Mouse (Mus musculus) yolk sac, embryonic 10.5 days (tissue): Measurements from ENCODE around the gene Slc3a1.

Experiments
- DNase-seq: peaks from one replicate; pipeline ENCODE4 v3.0.0-alpha.2; 2017; ENCODE audit warnings: low spot score

Gene Slc3a1

DNA sequence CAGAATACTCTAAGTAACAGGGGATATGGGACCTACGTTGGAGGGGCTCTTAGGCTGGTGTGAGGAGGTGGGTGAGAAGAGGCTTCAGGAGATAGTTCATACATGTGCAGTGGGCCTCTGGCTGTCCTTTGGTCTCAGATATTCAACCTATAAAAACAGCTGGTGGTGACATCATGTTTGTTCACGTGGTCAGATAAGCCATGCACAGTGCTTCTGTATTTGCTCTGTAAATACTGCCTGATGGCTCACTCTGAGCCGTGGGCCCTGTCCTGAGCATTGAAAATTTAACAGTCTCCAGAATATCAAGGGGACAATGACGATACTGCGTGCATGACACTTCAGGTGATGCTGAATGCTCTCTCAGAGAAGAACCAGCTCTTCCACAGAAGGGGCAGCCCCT lies 9.7 kb downstream of the Slc3a1 start:
- DNase-seq = peak; percentile 33

DNA sequence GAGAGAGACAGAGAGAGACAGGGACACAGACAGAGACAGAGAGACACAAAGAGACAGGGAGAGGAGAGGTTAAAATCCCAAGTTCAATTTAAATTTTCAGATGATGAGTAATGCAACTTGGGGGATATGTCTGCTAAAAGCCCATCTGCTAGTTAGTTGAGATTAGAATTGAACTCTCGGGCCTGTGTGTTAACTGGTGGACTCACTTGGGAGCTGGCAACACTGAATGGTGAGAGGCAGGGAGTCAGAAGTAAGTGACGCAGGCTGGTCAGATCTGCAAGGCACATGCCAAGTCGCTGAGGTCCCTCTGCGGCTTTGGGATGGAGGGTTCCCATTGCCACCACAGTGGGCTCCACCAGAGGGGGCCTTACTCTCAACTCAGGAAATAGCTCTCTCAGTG lies 10.1 kb downstream of the Slc3a1 start:
- DNase-seq = no peak

DNA sequence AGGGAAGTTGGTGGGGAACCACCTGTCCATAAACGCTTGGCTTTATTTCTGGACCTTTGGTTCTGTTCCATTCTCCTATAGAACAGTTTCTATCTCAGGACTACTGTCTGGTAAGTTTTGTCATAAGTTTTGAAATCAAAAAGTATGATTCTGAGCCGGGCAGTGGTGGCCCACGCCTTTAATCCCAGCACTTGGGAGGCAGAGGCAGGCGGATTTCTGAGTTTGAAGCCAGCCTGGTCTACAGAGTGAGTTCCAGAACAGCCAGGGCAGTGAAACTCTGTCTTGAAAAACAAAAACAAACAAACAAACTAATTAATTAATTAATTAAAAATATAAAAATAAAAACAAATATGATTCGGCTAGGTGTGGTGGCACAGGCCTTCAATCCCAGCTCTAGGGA lies 10.6 kb downstream of the Slc3a1 start:
- DNase-seq = no peak

DNA sequence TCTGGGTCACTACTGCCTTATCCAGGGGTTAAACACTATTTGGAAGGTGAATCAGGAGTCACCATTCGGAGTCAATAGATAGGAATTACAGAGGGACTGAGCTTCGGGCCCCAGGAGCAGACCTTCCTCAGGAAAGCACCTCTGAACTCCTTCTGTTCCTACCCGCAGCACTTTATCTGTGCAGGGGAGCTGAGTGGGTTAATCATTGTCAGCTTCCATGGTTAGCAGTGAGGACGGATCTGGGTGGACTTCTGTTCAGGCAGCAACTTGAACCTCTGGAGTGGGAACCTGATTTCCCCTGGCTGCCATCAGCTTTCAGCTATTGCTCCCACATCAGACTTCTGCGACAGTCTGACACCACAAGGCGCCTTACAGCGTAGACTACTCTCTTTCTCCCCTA lies 12.7 kb downstream of the Slc3a1 start:
- DNase-seq = peak; percentile 78

DNA sequence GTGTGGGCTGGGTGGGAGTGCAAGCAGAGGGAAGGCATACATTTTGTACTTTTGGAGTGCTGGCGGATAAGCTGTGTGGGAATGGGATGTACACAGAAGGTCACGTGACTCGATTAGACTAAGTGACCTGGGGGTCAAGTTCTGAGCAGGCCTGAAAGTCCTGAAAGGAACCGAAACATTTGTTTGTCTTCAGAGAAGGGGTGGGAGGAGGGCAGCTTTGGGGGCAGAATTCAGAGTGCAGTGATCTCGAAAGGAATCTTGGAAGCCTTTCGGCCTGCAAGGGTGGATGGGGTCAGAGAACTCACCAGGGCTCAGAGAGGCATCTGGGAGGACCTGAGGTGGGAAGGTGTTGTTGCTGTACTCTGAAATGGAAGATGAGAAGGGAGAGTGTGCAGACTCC lies 14.2 kb downstream of the Slc3a1 start:
- peak; percentile 77 for DNase-seq

DNA sequence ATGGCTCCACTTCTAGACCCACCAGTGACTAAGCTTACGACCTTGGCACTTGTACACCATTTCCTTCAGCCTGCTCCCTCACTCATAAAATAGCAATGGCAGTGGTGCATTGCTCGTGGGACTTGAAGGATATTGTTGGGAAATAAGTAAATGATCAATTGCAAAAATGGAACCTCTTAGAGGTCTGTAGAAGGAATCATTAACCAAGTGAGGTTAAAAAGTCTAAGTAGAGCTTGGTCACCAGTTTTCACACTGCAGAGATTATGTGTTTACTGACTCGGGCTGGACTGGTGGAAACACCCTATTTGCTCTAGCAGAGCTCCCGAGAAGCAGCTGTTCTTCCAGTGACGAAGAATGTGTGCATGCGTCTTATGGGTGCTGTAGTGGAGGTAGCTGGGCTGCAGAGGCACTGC lies 15.2 kb downstream of the Slc3a1 start:
- DNase-seq = peak; percentile 73

DNA sequence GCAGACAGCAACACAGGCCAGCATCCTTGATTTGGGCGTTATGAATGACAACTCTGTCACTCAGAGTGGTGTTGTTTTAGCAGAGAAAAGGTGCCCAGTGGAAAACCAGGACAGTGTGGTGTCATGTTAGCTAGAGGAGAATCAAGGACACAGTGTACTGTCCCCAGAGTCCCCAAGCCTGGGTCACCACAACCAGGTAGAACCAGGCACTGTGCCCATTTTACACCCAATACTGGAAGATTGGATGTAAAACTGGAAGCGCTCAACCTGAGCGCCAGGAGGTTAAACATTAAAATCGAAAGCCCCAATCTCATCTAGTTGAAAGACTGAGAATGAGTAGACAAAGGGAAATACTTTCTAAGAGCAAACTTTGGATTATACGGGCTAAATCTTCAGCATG lies 16.3 kb downstream of the Slc3a1 start:
- no peak for DNase-seq

DNA sequence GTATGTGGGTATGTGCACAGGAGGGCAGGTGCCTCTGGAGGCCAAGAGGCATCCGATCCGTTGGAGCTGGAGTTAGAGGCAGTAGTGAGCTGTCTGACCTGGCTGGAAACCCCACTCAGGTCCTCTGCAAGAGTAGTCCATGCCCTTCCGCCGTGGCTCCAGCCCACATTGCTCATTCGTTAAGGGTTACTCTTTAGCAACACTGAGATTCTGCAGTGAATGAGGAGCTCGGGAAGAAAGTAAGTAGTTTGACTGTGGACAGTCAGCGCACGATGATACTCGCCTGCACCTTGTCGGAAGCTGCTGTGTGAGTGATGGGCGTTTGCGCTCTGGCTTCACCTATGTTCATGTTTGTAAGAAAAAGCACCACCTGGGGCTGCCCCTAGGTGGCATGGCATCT lies 17.0 kb downstream of the Slc3a1 start:
- no peak for DNase-seq

DNA sequence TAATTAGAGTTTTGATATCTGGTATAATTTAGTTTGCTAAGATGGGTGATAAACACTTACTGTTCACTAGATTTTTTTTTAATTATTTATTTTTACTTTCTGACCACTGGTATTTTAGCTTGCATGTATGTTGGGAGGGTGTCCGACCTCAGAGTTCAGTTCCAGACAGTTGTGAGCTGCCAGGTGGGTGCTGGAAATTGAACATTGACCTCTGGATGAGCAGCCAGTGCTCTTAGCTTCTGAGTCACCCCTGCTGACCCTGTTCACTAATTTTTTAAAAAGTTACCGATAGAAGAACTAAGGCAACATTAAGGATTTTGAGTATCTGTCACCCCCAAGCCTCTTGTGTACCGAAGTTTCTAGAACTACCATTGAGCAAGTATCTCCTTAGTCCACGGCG lies 20.2 kb downstream of the Slc3a1 start:
- DNase-seq = no peak

DNA sequence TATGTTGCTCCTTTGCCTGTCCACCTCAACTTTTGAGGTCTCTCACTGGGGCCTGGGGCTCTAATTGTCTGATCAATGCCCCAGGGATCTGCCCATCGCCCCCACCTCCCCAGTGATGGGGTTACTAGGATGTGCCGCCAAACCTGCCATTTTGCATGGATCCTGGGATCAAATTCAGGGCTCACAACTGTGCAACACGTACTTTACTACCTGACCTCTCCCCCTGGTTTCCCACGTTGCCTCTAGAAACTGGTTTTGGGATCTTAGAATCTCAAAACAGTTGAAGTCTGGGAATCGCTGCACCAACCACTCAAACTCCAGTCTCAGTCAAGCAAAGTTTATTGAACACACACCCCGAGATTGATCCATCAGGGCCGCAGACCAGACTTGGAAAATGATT lies 30.1 kb downstream of the Slc3a1 start:
- DNase-seq = no peak

DNA sequence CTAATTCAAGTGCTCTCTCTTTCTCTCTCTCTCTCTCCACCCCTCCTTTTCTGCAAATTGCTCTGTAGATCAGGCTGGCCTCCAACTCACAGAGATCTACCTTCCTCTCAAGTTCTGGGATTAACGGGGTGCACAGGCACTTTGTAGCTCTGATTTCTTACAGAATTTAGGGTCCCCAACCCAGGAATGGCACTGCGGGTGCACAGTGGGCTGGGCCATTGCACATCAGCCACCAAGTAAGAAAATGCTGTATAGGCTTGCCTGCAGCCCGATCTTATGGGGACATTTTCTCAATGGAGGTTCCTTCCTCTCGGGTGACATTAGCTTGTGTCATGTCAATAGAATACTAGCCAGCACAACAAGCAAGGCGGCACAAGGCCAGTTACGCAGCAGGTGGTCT lies 31.0 kb downstream of the Slc3a1 start:
- no peak for DNase-seq

DNA sequence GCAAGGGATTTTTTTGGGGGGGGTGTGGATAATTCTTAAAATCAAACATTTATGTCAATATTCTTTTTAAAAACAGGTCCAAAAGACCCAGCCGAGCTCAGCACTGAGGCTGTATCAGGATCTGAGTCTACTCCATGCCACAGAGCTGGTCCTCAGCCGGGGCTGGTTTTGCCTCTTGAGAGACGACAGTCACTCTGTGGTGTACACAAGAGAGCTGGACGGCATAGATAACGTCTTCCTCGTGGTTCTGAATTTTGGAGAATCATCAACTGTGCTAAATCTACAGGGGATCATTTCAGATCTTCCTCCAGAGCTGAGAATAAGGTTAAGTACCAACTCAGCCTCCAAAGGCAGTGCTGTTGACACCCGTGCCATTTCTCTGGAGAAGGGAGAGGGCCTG lies 35.4 kb downstream of the Slc3a1 start:
- DNase-seq = no peak

DNA sequence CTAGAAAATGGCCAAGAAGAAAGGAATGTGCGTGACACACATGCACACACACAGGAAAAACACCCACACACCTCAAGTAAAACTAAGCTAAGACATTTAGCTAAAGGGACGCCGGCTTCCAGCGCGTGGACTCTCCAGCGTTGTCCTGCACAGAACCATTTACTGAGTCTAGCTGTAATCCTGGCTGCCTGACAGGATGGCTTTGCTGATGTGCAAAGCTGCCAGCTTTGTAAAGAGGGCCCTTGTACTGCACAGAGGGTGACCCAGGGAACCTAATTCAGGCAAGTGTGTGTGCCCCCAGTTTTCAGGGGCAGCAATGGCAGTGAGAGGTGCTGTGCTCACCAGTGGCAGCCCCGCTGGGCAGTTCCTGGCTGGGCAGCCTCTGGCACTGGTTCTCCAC lies 39.2 kb downstream of the Slc3a1 start:
- no peak for DNase-seq

DNA sequence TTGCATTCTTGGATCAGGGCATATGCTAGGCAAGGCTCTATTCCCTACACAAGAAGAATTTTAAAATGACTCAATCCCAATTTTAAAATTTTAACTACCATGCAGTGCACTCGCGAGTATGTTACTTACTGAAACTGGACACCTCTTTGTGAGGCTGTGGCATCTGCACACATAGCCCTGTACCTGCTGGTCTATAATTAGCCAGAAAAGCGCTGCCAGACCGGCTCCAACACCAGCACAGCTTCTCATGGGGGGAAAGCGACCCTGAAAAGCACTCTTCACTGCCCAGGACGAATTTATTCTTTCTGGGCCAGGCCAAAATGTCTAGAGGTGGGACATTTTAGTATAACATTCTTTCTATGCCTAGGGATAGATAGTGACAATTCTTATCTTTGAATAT lies 42.5 kb downstream of the Slc3a1 start:
- no peak for DNase-seq

DNA sequence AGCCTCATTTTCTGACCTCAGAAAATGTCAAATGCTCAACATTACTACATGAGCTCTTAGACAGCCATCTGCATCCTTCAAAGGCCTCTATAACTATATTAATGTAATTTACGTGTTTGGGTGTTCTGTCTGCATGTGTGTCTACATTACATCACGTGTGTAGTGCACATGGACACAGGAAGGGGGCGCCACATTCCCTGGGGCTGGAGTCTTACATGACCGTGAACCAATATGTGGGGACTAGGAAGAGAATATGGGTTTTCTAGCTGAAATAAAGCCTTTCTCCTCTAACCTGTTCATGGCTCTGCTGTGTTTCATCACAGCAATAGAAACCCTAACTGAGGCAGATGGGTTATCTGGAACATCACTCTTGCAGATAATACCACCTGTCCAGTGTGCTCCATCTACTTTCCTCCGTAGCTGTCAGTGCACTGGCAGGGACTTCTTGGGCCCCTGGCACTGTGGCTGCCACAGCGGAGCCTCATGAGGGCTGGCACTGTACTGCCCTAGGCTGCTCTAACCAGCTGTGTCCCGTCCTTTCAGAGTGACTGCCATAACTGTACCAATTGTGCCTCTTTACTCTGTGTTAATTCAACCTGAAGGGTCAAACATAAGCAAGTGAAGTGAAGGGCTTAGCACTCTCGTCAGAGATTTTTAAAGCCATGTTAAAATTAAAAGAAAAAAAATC lies 43.1 kb downstream of the Slc3a1 start:
- no peak for DNase-seq

DNA sequence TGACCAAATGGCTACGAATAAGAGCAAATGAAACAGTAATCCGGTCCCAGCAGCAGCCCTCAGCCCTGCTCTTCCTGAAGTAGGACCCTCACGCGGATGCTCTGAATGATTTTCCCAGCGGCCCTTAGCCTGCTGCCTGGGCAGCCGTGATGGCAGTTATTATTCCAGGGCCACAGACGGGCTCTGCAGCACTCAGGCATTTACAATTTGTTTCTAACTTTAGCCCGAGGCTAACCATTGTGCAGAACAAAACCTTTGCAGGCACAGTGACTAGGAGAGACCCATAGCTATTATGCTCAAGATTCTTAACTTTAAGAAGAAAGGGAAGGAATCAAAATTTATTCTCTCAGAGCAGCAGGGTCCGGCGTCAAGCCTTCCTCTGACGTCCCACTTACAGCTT lies 44.2 kb downstream of the Slc3a1 start:
- DNase-seq = no peak

DNA sequence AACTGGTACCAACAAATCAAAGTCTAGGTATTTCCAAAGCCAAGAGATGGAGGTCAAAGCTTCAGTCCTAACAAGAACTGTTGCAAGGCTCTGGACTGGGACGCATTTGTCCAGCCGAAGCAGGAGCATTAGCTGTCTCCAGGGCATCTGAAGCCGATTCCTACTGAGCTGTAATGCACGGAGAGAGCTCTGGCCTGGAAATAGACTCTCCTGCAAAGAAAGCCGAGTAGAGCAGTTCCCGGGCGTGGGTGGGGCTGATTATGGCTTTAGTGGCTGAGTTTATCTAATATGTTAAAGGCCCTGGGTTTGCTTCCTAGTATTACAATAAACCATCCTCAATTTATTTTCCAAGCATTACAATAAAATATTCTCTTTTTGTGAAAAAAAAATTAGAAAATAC lies 45.0 kb downstream of the Slc3a1 start:
- no peak for DNase-seq

DNA sequence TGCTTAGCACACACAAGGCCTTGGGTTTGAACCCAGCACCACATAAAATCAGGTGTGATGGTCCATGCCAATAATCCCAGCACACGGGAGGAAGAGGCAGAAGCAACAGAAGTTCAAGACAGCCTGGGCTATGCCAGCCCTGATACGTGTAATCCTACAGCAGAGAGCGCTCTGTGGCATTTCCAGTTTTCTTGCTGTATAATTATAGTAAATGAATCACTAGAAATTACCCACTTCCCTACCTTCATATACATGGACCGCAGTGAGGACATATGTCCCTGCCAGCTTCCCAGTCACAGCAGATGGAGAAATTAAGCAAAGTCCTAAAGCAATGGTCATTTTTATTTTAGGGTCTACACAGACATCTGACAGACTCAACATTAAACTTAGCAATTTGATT lies 45.9 kb downstream of the Slc3a1 start:
- DNase-seq = no peak

DNA sequence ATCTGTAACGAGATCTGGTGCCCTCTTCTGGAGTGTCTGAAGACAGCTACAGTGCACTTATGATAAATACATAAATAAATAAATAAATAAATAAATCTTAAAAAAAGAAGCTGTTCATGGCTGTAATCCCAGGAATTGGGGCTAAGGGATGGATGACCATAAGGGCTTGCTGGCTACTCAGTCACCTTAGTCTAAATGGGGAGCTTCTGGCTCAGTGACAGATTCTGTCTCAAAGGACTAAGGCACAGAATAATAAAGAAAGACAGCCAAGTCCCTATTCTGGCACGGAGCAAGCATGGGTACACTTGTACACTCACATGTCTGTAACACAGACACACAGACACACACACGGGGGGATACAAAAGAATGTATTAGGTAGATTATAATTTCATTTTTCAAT lies 51.1 kb downstream of the Slc3a1 start:
- DNase-seq = no peak

DNA sequence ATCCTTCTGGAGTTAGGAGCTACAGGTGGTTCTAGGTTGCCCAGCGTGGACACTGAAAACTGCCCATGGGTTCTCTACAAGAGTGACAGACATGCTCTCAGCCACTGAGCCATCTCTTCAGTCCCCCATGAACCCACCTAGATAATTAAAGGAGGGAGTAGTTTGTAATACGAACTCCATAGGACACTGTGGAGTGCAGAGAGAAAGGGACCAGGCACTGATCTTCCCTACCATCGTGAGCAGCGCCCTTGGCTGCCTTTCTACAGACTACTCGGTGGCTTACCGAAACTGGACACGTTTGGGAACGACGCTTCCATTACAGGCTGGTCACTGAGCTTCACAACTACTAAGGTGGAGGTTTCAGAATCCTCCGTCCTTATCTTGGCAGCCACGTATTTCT lies 52.6 kb downstream of the Slc3a1 start:
- no peak for DNase-seq

DNA sequence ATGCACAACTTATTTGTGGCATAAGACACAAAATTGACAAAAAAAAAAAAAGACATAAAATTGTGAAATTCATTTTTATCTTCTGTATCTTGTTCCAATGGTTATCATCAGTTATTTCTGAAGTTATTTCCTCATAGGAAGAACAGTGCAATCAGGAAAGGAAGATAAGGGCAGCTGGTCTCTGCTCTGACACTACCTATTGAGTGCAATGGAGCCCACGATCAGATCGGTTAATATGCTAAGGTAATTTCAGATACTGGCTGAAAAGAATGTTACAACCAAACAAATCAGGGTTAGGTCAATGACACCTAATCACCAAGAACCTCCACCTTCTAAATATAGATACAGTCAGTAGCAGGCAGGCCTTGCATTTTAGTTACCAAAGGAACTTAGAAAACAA lies 57.2 kb downstream of the Slc3a1 start:
- DNase-seq = no peak

DNA sequence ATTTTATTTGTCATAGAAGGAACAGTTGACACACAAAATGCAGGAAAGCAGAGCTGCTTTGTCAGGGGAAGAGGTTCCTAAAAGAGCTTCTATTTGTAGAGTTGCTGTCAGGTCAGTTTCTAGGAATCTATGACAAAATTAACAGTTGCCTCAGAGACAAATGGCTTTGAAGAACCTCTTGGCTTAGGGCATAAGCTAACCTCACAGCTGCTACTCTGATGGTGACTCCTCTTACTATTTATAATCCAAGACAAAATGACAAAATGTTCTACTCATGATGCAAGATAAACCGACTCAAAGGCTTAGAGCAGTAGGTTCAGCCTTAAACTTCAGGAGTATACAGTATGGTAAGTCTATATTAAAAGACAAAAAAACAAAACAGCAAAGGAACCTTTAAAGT lies 58.3 kb downstream of the Slc3a1 start:
- DNase-seq = no peak

DNA sequence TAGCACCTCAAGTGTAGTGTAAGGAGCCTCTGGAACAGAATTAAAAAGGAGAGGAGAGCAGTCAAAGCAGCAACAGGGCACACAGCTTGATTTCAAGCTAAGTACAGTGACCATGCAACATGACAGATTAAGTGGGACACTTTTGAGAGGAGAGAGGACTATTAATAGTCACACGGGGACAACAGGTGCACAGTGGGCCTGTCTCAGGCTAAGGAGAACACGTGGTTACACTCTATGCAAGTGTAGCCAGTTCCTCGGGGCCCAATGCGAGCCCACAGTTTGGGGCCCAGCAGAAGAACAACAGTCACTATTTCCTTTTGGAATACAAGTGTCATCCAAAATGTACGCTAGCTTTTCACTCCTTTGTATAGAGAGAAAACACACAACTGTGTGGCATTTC lies 59.4 kb downstream of the Slc3a1 start:
- no peak for DNase-seq

DNA sequence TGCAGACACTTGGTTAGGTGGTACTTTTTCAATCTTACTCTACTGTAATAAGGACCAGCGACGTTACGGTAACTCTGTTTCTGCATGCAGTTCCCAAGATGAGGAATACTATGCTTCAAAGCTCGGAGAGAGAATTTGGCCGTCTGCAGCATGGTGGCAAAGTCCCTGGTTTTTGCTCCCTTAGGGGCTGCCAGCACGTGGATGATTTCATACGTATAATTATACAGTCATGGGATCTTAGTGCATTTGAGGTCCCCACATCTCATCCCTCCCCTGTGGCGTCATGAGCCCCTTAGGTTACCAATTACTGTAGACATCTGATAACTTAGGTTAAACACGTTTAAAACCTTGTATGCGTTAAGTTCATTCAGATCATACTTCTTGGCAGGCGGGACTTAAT lies 60.2 kb downstream of the Slc3a1 start:
- no peak for DNase-seq

DNA sequence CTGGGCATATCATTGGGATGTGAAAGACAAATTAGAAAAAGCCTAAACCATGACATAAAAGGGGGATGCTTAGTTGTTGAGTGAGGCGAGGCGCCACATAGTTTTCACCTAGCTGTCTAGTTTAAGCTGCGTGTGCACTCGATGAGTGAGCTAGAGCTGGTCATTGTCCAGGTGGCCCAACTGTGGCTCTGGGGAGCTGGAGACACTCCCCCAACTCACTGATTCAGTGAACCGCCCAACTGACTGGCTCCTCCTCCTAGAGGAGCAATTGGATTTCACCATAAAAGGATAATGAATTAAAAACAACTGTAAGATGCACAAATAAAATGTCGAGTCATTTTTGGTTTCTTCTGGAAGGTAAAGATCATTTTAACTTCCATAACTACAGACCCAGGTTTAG lies 60.8 kb downstream of the Slc3a1 start:
- no peak for DNase-seq
